Mouse (Mus musculus) midbrain, postnatal 0 days (tissue): Measurements from ENCODE around the gene Elmsan1. TPM values are rescaled to one million over a fixed set of nuclear protein-coding genes. Genes with fewer than 3 reads are reported as not detected.
A peak's percentile ranks its signal among the peaks of the same experiment; 100 is the strongest.

Source experiments
- ATAC-seq: fragments of 200-750 bp; cut with Nextera tagmentation; 2 replicates; pipeline ENCODE4 v1.8.0; 2017; ENCODE audit warnings: moderate number of reproducible peaks, mild to moderate bottlenecking, moderate TSS enrichment, moderate library complexity; ENCODE audit not compliant: low FRiP score
- DNase-seq: peaks from one replicate; pipeline ENCODE4 v3.0.0-alpha.2; 2015; ENCODE audit warnings: low spot score
- H3K27ac ChIP-seq: fragments of 300-500 bp; sonication (generic); 2 replicates; pipeline ENCODE4 v1.5.1; 2014; ENCODE audit warnings: low read depth, mild to moderate bottlenecking, low read length, mixed read lengths
- H3K27me3 ChIP-seq: fragments of 300-500 bp; sonication (generic); 2 replicates; pipeline ENCODE4 v1.6.1; 2014; ENCODE audit warnings: low read length, control low read depth, mixed read lengths; ENCODE audit not compliant: insufficient read depth
- H3K36me3 ChIP-seq: fragments of 300-500 bp; sonication (generic); 2 replicates; pipeline ENCODE4 v1.6.1; 2014; ENCODE audit warnings: low read length, control low read depth, mixed read lengths; ENCODE audit not compliant: insufficient read depth
- H3K4me1 ChIP-seq: fragments of 300-500 bp; sonication (generic); 2 replicates; pipeline ENCODE4 v1.6.1; 2014; ENCODE audit warnings: mild to moderate bottlenecking, control low read depth, antibody characterized with exemption, low read length, mixed read lengths; ENCODE audit not compliant: insufficient read depth
- H3K4me2 ChIP-seq: fragments of 300-500 bp; sonication (generic); 2 replicates; pipeline ENCODE4 v1.6.1; 2014; ENCODE audit warnings: low read depth, mild to moderate bottlenecking, low read length, mixed read lengths; ENCODE audit not compliant: poor library complexity, severe bottlenecking
- H3K4me3 ChIP-seq: fragments of 300-500 bp; sonication (generic); 2 replicates; pipeline ENCODE4 v1.5.1; 2014; ENCODE audit warnings: low read depth, mild to moderate bottlenecking, low read length, moderate library complexity
- H3K9ac ChIP-seq: fragments of 300-500 bp; sonication (generic); replicated peaks from 2 replicates; pipeline ENCODE4 v1.6.1; 2014; ENCODE audit warnings: mild to moderate bottlenecking, low read length, moderate library complexity, mixed read lengths; ENCODE audit not compliant: poor library complexity, severe bottlenecking
- H3K9me3 ChIP-seq: fragments of 300-500 bp; sonication (generic); 2 replicates; pipeline ENCODE4 v1.6.1; 2016; ENCODE audit warnings: low read length, control low read depth
- CTCF ChIP-seq: IDR thresholded peaks from 2 replicates; pipeline ENCODE4 v1.5.1; 2016; ENCODE audit warnings: antibody characterized with exemption, mild to moderate bottlenecking
- WGBS: fragments of 180-500 bp; shearing (Covaris S2); extraction: QIAGEN DNeasy Blood & Tissue Kit; methylation state at CpG from one replicate; pipeline ENCODE4 v1.1.7; 2014; 5-methylcytosine and 5-hydroxymethylcytosine counted together
- polyA plus RNA-seq: library from polyadenylated mRNA; unstranded; fragments of >200 nt; fragmentation: Nextera tagmentation; extraction: Ambion mirVana; gene quantifications from 2 replicates; pipeline ENCODE4 v1.2.1, GENCODE M21; 2015
- total RNA-seq: library from RNA; depleted of rRNA; stranded (reverse); fragments of >200 nt; gene quantifications from 2 replicates; pipeline ENCODE4 v1.2.3, GENCODE M21; 2014

Elmsan1 gene
- total and polyA plus RNA-seq, 2 experiments from 2014 or later = 3.0 to 15.6 TPM

GRCm38 (mm10) chr12:84137131-84137530 lies 81.5 kb downstream of the Elmsan1 start:
- Histone ChIP-seq H3K36me3 (peaks cover 35% of the 10 kb centered on the region), H3K9me3 (no peaks in the 10 kb centered on the region), H3K4me2 (no peak overlapping the region), H3K4me3 (no peak overlapping the region), H3K4me1 (no peaks in the 10 kb centered on the region), H3K9ac (no peak overlapping the region), H3K27me3 (no peaks in the 10 kb centered on the region), H3K27ac (no peak overlapping the region)
- WGBS = 95% methylated on average over 7 of the region's 7 CpGs
- no peak for DNase-seq
- no peak for ATAC-seq
- TF ChIP-seq CTCF = no peak

GRCm38 (mm10) chr12:84132265-84132664 lies 86.4 kb downstream of the Elmsan1 start:
- peak; percentile 22 for DNase-seq

GRCm38 (mm10) chr12:84129931-84130330 lies 88.8 kb downstream of the Elmsan1 start:
- no peaks in the 10 kb centered on the region for H3K4me1 ChIP-seq
- ATAC-seq = no peak
- no peaks in the 10 kb centered on the region for H3K27me3 ChIP-seq
- H3K9ac ChIP-seq = no peak overlapping the region
- TF ChIP-seq CTCF = no peak
- 95% methylated on average over 8 of the region's 8 CpGs for WGBS
- no peak overlapping the region for H3K4me2 ChIP-seq
- H3K4me3 ChIP-seq = no peak overlapping the region
- H3K9me3 ChIP-seq = no peaks in the 10 kb centered on the region
- no peak overlapping the region for H3K27ac ChIP-seq
- peaks cover 31% of the 10 kb centered on the region for H3K36me3 ChIP-seq
- DNase-seq = no peak

More at GRCm38 (mm10) chr12:84132265-84132664, 86.4 kb downstream of the Elmsan1 start:
- Histone ChIP-seq H3K4me3 (no peak overlapping the region), H3K9ac (no peak overlapping the region), H3K4me2 (no peak overlapping the region), H3K27ac (no peak overlapping the region), H3K36me3 (peaks cover 43% of the 10 kb centered on the region), H3K4me1 (no peaks in the 10 kb centered on the region), H3K9me3 (no peaks in the 10 kb centered on the region), H3K27me3 (no peaks in the 10 kb centered on the region)
- WGBS = 60% methylated on average over 3 of the region's 3 CpGs
- no peak for ATAC-seq
- TF ChIP-seq CTCF = peak; percentile 69

GRCm38 (mm10) chr12:84128576-84128975 lies 90.1 kb downstream of the Elmsan1 start:
- WGBS = 90% methylated on average over 6 of the region's 6 CpGs

DNA sequence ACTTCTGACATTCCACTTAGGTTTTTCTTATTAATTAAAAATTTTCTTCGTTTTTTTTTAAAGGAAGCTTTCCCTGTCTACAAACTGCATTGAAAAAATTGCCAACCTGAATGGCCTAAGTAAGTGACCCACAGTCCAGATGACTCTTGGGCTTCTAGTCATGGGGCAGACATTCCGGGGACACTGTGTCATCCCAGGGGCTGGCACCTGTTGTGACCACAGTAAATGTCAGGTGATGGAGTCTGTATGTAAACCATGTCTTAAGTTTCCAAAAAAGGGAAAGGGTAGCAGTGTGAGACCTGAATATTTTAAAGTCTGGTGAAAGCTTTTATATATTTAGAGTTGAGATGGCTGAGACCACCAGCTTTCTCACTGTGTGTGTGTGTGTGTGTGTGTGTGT lies 91.8 kb downstream of the Elmsan1 start:
- DNase-seq (no peak), ATAC-seq (no peak)
- no peak for TF ChIP-seq CTCF
- no peak overlapping the region for H3K4me3 ChIP-seq
- no peak overlapping the region for H3K27ac ChIP-seq
- H3K36me3 ChIP-seq = peaks cover 36% of the 10 kb centered on the region
- no peaks in the 10 kb centered on the region for H3K4me1 ChIP-seq
- H3K27me3 ChIP-seq = no peaks in the 10 kb centered on the region
- WGBS = 77% methylated on average over 2 of the region's 2 CpGs
- no peaks in the 10 kb centered on the region for H3K9me3 ChIP-seq
- no peak overlapping the region for H3K4me2 ChIP-seq
- no peak overlapping the region for H3K9ac ChIP-seq

More at GRCm38 (mm10) chr12:84128576-84128975, 90.1 kb downstream of the Elmsan1 start:
- no peak overlapping the region for H3K9ac ChIP-seq
- ATAC-seq = no peak
- no peak overlapping the region for H3K27ac ChIP-seq
- H3K4me1 ChIP-seq = no peaks in the 10 kb centered on the region
- H3K4me3 ChIP-seq = no peak overlapping the region
- H3K9me3 ChIP-seq = no peaks in the 10 kb centered on the region
- H3K4me2 ChIP-seq = no peak overlapping the region
- TF ChIP-seq CTCF = no peak
- H3K36me3 ChIP-seq = peaks cover 37% of the 10 kb centered on the region
- no peak for DNase-seq
- no peaks in the 10 kb centered on the region for H3K27me3 ChIP-seq

GRCm38 (mm10) chr12:84125892-84126291 lies 92.8 kb downstream of the Elmsan1 start:
- Histone ChIP-seq H3K27ac (no peak overlapping the region), H3K27me3 (no peaks in the 10 kb centered on the region), H3K4me2 (no peak overlapping the region), H3K9ac (no peak overlapping the region), H3K9me3 (no peaks in the 10 kb centered on the region), H3K36me3 (peaks cover 31% of the 10 kb centered on the region), H3K4me3 (no peak overlapping the region), H3K4me1 (no peaks in the 10 kb centered on the region)
- 82% methylated on average over 12 of the region's 12 CpGs for WGBS
- DNase-seq (no peak), ATAC-seq (no peak)
- no peak for TF ChIP-seq CTCF
